Mouse (Mus musculus) embryo, embryonic 11 days (tissue): ENCODE measurements around the gene Ehd2.
A peak's percentile ranks its signal among the peaks of the same experiment; 100 is the strongest.

Source experiments
- DNase-seq: peaks from one replicate; pipeline ENCODE4 v3.0.0-alpha.2; 2015

Gene Ehd2

GRCm38 (mm10) chr7:15974712-15975111 lies 7.3 kb upstream of the Ehd2 start:
- no peak for DNase-seq

- no peak for DNase-seq
Measured at GRCm38 (mm10) chr7:15972247-15972646, 4.9 kb upstream of the Ehd2 start.

- DNase-seq: no peak
Measured at GRCm38 (mm10) chr7:15969674-15970073, 2.3 kb upstream of the Ehd2 start.

- no peak for DNase-seq
Measured at GRCm38 (mm10) chr7:15968322-15968721, 955 bp upstream of the Ehd2 start.

GRCm38 (mm10) chr7:15966489-15966888 lies 878 bp downstream of the Ehd2 start:
- no peak for DNase-seq

- DNase-seq: no peak
Measured at GRCm38 (mm10) chr7:15963798-15964652, 3.3 kb downstream of the Ehd2 start.

- peak; percentile 37 for DNase-seq
Measured at GRCm38 (mm10) chr7:15962311-15963288, 4.8 kb downstream of the Ehd2 start.

GRCm38 (mm10) chr7:15961798-15962197 lies 5.6 kb downstream of the Ehd2 start:
- no peak for DNase-seq

GRCm38 (mm10) chr7:15961239-15961638 lies 6.1 kb downstream of the Ehd2 start:
- DNase-seq: no peak

GRCm38 (mm10) chr7:15960691-15961090 lies 6.7 kb downstream of the Ehd2 start:
- no peak for DNase-seq

GRCm38 (mm10) chr7:15956143-15956542 lies 11.2 kb downstream of the Ehd2 start:
- DNase-seq: no peak

- DNase-seq: no peak
Measured at GRCm38 (mm10) chr7:15955509-15955908, 11.9 kb downstream of the Ehd2 start.

GRCm38 (mm10) chr7:15954978-15955443 lies 12.4 kb downstream of the Ehd2 start:
- DNase-seq: peak; percentile 65

GRCm38 (mm10) chr7:15954436-15954835 lies 12.9 kb downstream of the Ehd2 start:
- DNase-seq: no peak

- DNase-seq: no peak
Measured at GRCm38 (mm10) chr7:15953307-15954074, 13.9 kb downstream of the Ehd2 start.

GRCm38 (mm10) chr7:15952416-15952815 lies 15.0 kb downstream of the Ehd2 start:
- no peak for DNase-seq

- no peak for DNase-seq
Measured at GRCm38 (mm10) chr7:15950008-15950407, 17.4 kb downstream of the Ehd2 start.

GRCm38 (mm10) chr7:15949216-15949790 lies 18.1 kb downstream of the Ehd2 start:
- no peak for DNase-seq

GRCm38 (mm10) chr7:15948381-15948941 lies 18.9 kb downstream of the Ehd2 start:
- peak; percentile 90 for DNase-seq

- DNase-seq: no peak
Measured at GRCm38 (mm10) chr7:15947653-15948260, 19.6 kb downstream of the Ehd2 start.
